Mouse (Mus musculus) left cerebral cortex, postnatal 14 days (tissue): ENCODE measurements around the gene Vmn2r36. TPM values are rescaled to one million over a fixed set of nuclear protein-coding genes. Genes with fewer than 3 reads are reported as not detected.
"Not testable (repeated sequence)": the region's sequence is repeated elsewhere in the genome, so short reads cannot be mapped to it uniquely, and the experiment has no call there.

Experiments
- DNase-seq, 2 experiments: peaks; one replicate each; pipeline ENCODE4 v3.0.0; 2021 to 2022; ENCODE audit warnings: low spot score in 2 of 2, mixed read lengths in 1 of 2
- intact Hi-C: fragments of 180-260 bp; cut with DNase I; formaldehyde crosslinking; loops from one replicate; pipeline ENCODE4 v1.15.1; 2025
- long read RNA-seq, 2 experiments: library from polyadenylated mRNA; stranded (forward); transcript quantifications; one replicate each; pipeline ENCODE4 v2.0.0; 2021
- total RNA-seq, 2 experiments: library from RNA; stranded (reverse); gene quantifications; 2 replicates each; pipeline ENCODE4 v1.2.3; 2021

Gene Vmn2r36
- total RNA-seq, result not detected
- long read RNA-seq, experiment 1, result 0 reads
- long read RNA-seq, experiment 2, result 0 reads

GRCm38 (mm10) chr7:7902395-7902794 is at the start of gene Vmn2r36:
TSS of gene Vmn2r36 (minus strand) at chr7:7902495.
- DNase-seq, intact Hi-C loops: not testable (repeated sequence)

Other genes starting within 250 kb of the Vmn2r36 start
- not detected for gene Vmn2r34, start 213.0 kb downstream of the Vmn2r36 start, total RNA-seq
- gene Vmn2r35, start 82.6 kb downstream of the Vmn2r36 start, total RNA-seq, result not detected